5 mouse cellular contexts compared by ENCODE assay signal in genomic region chr15:79939501-79939900, GRCm38 (mm10). TPM values are rescaled to one million over a fixed set of nuclear protein-coding genes. Genes with fewer than 3 reads are reported as not detected.
DNase-seq lines count a peak whose midpoint lies in the region; TF ChIP-seq lines count a peak whose summit lies in the region.
"Not testable (repeated sequence)": the region's sequence is repeated elsewhere in the genome, so short reads cannot be mapped to it uniquely, and the experiment has no call there.

No protein-coding gene starts in this region.

- not testable (repeated sequence) for H3K4me2 ChIP-seq in CH12.LX (ENCODE audit: insufficient read depth, low read depth, poor library complexity, severe bottlenecking)
- H3K4me2 ChIP-seq in myocyte (ENCODE audit: low read depth): peak overlapping the region; percentile 70

- H3K4me3 ChIP-seq in C2C12 (ENCODE audit: insufficient read depth, poor library complexity, severe bottlenecking); CH12.LX (replicated peaks in 1 of 3; ENCODE audit: low read depth in 2 of 3, low read length in 2 of 3, poor library complexity in 1 of 3): not testable (repeated sequence)
- H3K4me3 ChIP-seq in MEL (ENCODE audit: control insufficient read depth in 1 of 2, insufficient read depth in 1 of 2, low read depth in 2 of 2, low read length in 2 of 2) (peak overlapping the region; percentile 49 to 90), myocyte (peak overlapping the region; percentile 4)
- peak overlapping the region; percentile 78 for H3K4me3 ChIP-seq in testis, adult 2 months (ENCODE audit: control insufficient read depth, low read depth, low read length)

- H3K79me3 ChIP-seq in C2C12 (ENCODE audit: low read depth): not testable (repeated sequence)

- not testable (repeated sequence) for DNase-seq in CH12.LX (ENCODE audit: extremely low read depth); MEL (ENCODE audit: low read depth, low spot score)

- H3K36me3 ChIP-seq in C2C12 (ENCODE audit: control insufficient read depth, insufficient read depth); CH12.LX (replicated peaks in 1 of 2; ENCODE audit: control insufficient read depth in 1 of 2, insufficient read depth in 1 of 2, low read length in 1 of 2); MEL (ENCODE audit: control insufficient read depth in 1 of 2, insufficient read depth in 2 of 2, low read length in 2 of 2); myocyte (ENCODE audit: control insufficient read depth, insufficient read depth); testis, adult 2 months (ENCODE audit: control insufficient read depth, insufficient read depth, low read length): not testable (repeated sequence)

- H3K9me3 ChIP-seq in CH12.LX (replicated peaks; ENCODE audit: low read length): peaks cover 13% of the 10 kb centered on the region
- not testable (repeated sequence) for H3K9me3 ChIP-seq in MEL (replicated peaks; ENCODE audit: insufficient read depth, low read length)

- H3K79me2 ChIP-seq in C2C12 (ENCODE audit: control insufficient read depth, insufficient read depth); CH12.LX (replicated peaks; ENCODE audit: control insufficient read depth, extremely low read depth, insufficient read depth, poor library complexity, severe bottlenecking); MEL (ENCODE audit: control insufficient read depth, insufficient read depth, low read length, poor library complexity); myocyte (ENCODE audit: control insufficient read depth, insufficient read depth): not testable (repeated sequence)

- H3K9ac ChIP-seq in CH12.LX (ENCODE audit: insufficient read depth, low read depth): not testable (repeated sequence)
- H3K9ac ChIP-seq in MEL (ENCODE audit: control insufficient read depth, low read depth, low read length, poor library complexity, severe bottlenecking): peak overlapping the region; percentile 57

- in situ Hi-C loops in CH12.LX (cut with MboI; ENCODE audit: low pct_ligation_motif_present, low pct_unique_long_range_greater_than_20kb, low sequenced_read_pairs): not testable (repeated sequence)

- not testable (repeated sequence) for TF ChIP-seq CTCF in C2C12 (IDR thresholded peaks at IDR 0.05; ENCODE audit: control insufficient read depth, insufficient read depth, insufficient read length); CH12.LX (conservative IDR thresholded peaks at IDR 0.05 in 1 of 2, IDR thresholded peaks at IDR 0.05 in 1 of 2; ENCODE audit: low read depth in 2 of 2, low read length in 2 of 2); MEL (IDR thresholded peaks at IDR 0.05 in 2 of 3, conservative IDR thresholded peaks at IDR 0.05 in 1 of 3; ENCODE audit: control insufficient read depth in 1 of 3, insufficient read depth in 1 of 3, low read depth in 2 of 3, low read length in 3 of 3, poor library complexity in 1 of 3, severe bottlenecking in 1 of 3); testis, adult 2 months (IDR thresholded peaks at IDR 0.05; ENCODE audit: control insufficient read depth, insufficient read depth, insufficient replicate concordance, low read depth, low read length)

- H3K27me3 ChIP-seq in C2C12 (ENCODE audit: control insufficient read depth, insufficient read depth, insufficient read length); CH12.LX (replicated peaks); MEL (ENCODE audit: control insufficient read depth in 1 of 2, insufficient read depth in 2 of 2, low read length in 2 of 2); myocyte (ENCODE audit: control insufficient read depth, insufficient read depth, insufficient read length); testis, adult 2 months (ENCODE audit: control insufficient read depth, insufficient read depth, low read length): not testable (repeated sequence)

- not testable (repeated sequence) for TF ChIP-seq EP300 in CH12.LX (IDR thresholded peaks at IDR 0.05; ENCODE audit: low read length); MEL (IDR thresholded peaks at IDR 0.05; ENCODE audit: low read depth in 1 of 2, low read length in 2 of 2)

- TF ChIP-seq RAD21 in CH12.LX (IDR thresholded peaks at IDR 0.05; ENCODE audit: low read depth, low read length); MEL (IDR thresholded peaks at IDR 0.05; ENCODE audit: low read depth, low read length): not testable (repeated sequence)

- dilution Hi-C loops in CH12.LX (cut with MboI; ENCODE audit: extremely low pct_ligation_motif_present, extremely low pct_unique_long_range_greater_than_20kb, low sequenced_read_pairs): not testable (repeated sequence)

- peaks cover 2 to 23% of the 10 kb centered on the region in 2 experiments; a peak in 2 of 4 replicates for H3K4me1 ChIP-seq in CH12.LX (ENCODE audit: control insufficient read depth in 1 of 2, insufficient read depth in 2 of 2)
- H3K4me1 ChIP-seq in MEL (ENCODE audit: control insufficient read depth in 1 of 2, insufficient read depth in 2 of 2, low read length in 2 of 2): 0 out of 4 replicates have a peak, but pooled peaks cover 0 to 11% of the 10 kb centered on the region in 2 experiments
- not testable (repeated sequence) for H3K4me1 ChIP-seq in testis, adult 2 months (ENCODE audit: control insufficient read depth, insufficient read depth, low read length)

- not testable (repeated sequence) for H3K27ac ChIP-seq in CH12.LX (ENCODE audit: insufficient read depth, low read depth)
- H3K27ac ChIP-seq in MEL (ENCODE audit: control insufficient read depth, low read depth, low read length): peak overlapping the region; percentile 84
- H3K27ac ChIP-seq in testis, adult 2 months (ENCODE audit: control insufficient read depth, insufficient read depth, low read depth, low read length): peak overlapping the region; percentile 67

- not testable (repeated sequence) for TF ChIP-seq POLR2A in CH12.LX (IDR thresholded peaks at IDR 0.05; ENCODE audit: low read depth, low read length); MEL (IDR thresholded peaks at IDR 0.05; ENCODE audit: control insufficient read depth in 1 of 2, insufficient read depth in 1 of 2, low read depth in 1 of 2, low read length in 2 of 2, poor library complexity in 1 of 2); myocyte (IDR thresholded peaks at IDR 0.05; ENCODE audit: insufficient read length, low read depth); testis, adult 2 months (IDR thresholded peaks at IDR 0.05; ENCODE audit: control insufficient read depth, low read depth, low read length)

- H3ac ChIP-seq in C2C12 (ENCODE audit: control insufficient read depth, insufficient read length, low read depth); myocyte (ENCODE audit: control insufficient read depth, insufficient read length): not testable (repeated sequence)

TF ChIP-seq in C2C12, 6 proteins besides CTCF, POLR2A, EP300 and RAD21:
- TF ChIP-seq FOSL1 (IDR thresholded peaks at IDR 0.05; ENCODE audit: insufficient read depth, low read length, poor library complexity, severe bottlenecking): peak; percentile 28
- peak; percentile 87 for TF ChIP-seq MYOD1 (IDR thresholded peaks at IDR 0.05; ENCODE audit: control insufficient read depth, insufficient read length, low read depth)

TF ChIP-seq in CH12.LX, 34 proteins besides CTCF, POLR2A, EP300 and RAD21:
- TF ChIP-seq ZNF384 (IDR thresholded peaks at IDR 0.05; ENCODE audit: low read depth, low read length): peak; percentile 51

TF ChIP-seq in MEL, 35 proteins besides CTCF, POLR2A, EP300 and RAD21:
- 0 out of 2 replicates have a peak, but pooled peaks have one; percentile 10 for TF ChIP-seq ZMIZ1 (IDR thresholded peaks at IDR 0.05; ENCODE audit: low read depth, low read length)

TF ChIP-seq in myocyte, 11 proteins besides CTCF, POLR2A, EP300 and RAD21:
- TF ChIP-seq TCF12 (IDR thresholded peaks at IDR 0.05; ENCODE audit: insufficient read depth, poor library complexity, severe bottlenecking): peak; percentile 16
- peak in 2 of 3 experiments; percentile 64 to 68 for TF ChIP-seq MYOD1 (IDR thresholded peaks at IDR 0.05; ENCODE audit: control insufficient read depth in 1 of 3, insufficient read length in 2 of 3, low read depth in 2 of 3)
- peak in 1 of 3 experiments; percentile 37 for TF ChIP-seq MYOG (IDR thresholded peaks at IDR 0.05; ENCODE audit: control insufficient read depth in 1 of 3, insufficient read depth in 1 of 3, insufficient read length in 2 of 3, low read depth in 2 of 3)

RNA-seq across cellular contexts. Expression of gene Cbx7, which starts 31.4 kb away (rescaled TPM):
- polyA plus RNA-seq in C2C12 (2012; fragmentation: generic; extraction: Trizol): 5.9 TPM
- total RNA-seq in CH12.LX (2012; rRNA removed): 10.0 and 12.1 TPM in 2 replicates
- total RNA-seq in CH12.LX (2014; rRNA removed): 5.6 and 8.1 TPM in 2 replicates
- polyA plus RNA-seq in CH12.LX (2012; ENCODE audit: insufficient read length, low read depth): 12.4 and 14.7 TPM in 2 replicates
- total RNA-seq in MEL (2012; rRNA removed): 2.9 and 3.7 TPM in 2 replicates
- 10 to 100 TPM in 1 of 2 experiments, not detected in 1; 11.1 TPM for polyA plus RNA-seq in MEL (2012; ENCODE audit: insufficient read depth in 1 of 2, insufficient read length in 2 of 2, low read depth in 1 of 2, low replicate concordance in 2 of 2, missing spikeins in 1 of 2)
- 4.7 TPM for polyA plus RNA-seq in myocyte (2012; fragmentation: generic; extraction: Trizol)
- 44.0 and 47.8 TPM in 2 replicates for polyA plus RNA-seq in testis, adult 2 months (2012; rRNA removed)

RNA-seq across cellular contexts. Expression of gene Apobec3, which starts 48.0 kb away (rescaled TPM):
- polyA plus RNA-seq in C2C12 (2012; fragmentation: generic; extraction: Trizol) (24.0 TPM), CH12.LX (2012; ENCODE audit: insufficient read length, low read depth) (94.3 and 98.5 TPM in 2 replicates), MEL (2012; ENCODE audit: insufficient read depth in 1 of 2, insufficient read length in 2 of 2, low read depth in 1 of 2, low replicate concordance in 2 of 2, missing spikeins in 1 of 2) (10 to 100 TPM in 1 of 2 experiments, not detected in 1; 38.6 TPM), myocyte (2012; fragmentation: generic; extraction: Trizol) (10.0 TPM)
- total RNA-seq in CH12.LX (2012; rRNA removed) (3.9 and 4.7 TPM in 2 replicates), CH12.LX (2014; rRNA removed) (8.7 and 10.4 TPM in 2 replicates), MEL (2012; rRNA removed) (17.2 and 22.2 TPM in 2 replicates)
- polyA plus RNA-seq in testis, adult 2 months (2012; rRNA removed): 10.8 and 11.1 TPM in 2 replicates
